Mouse (Mus musculus) left cerebral cortex, adult 2 months (tissue): ENCODE measurements around the gene Ccn1. TPM values are rescaled to one million over a fixed set of nuclear protein-coding genes. Genes with fewer than 3 reads are reported as not detected.
A peak's percentile ranks its signal among the peaks of the same experiment; 100 is the strongest.

ENCODE experiments used
- DNase-seq, 2 experiments: peaks; one replicate each; pipeline ENCODE4 v3.0.0; 2021 to 2022; ENCODE audit warnings: low spot score in 2 of 2, mixed read lengths in 1 of 2; ENCODE audit errors: extremely low spot score in 1 of 2
- H3K27ac ChIP-seq: fragments of 200-600 bp; 2 replicates; pipeline ENCODE4 v1.8.1; 2022
- H3K4me3 ChIP-seq: fragments of 200-600 bp; 2 replicates; pipeline ENCODE4 v1.8.1; 2022
- CTCF ChIP-seq: fragments of 200-600 bp; IDR thresholded peaks from 2 replicates; pipeline ENCODE4 v1.8.1; 2022; ENCODE audit warnings: antibody characterized with exemption, mild to moderate bottlenecking, moderate library complexity
- intact Hi-C: fragments of 180-260 bp; cut with DNase I; formaldehyde crosslinking; loops from one replicate; pipeline ENCODE4 v1.15.1; 2025
- total RNA-seq, 2 experiments: library from RNA; stranded (reverse); gene quantifications; 2 replicates each; pipeline ENCODE4 v1.2.3; 2021

The Ccn1 gene
- total RNA-seq, 2 experiments from 2014 or later, result 7.8 to 12.6 TPM

DNA sequence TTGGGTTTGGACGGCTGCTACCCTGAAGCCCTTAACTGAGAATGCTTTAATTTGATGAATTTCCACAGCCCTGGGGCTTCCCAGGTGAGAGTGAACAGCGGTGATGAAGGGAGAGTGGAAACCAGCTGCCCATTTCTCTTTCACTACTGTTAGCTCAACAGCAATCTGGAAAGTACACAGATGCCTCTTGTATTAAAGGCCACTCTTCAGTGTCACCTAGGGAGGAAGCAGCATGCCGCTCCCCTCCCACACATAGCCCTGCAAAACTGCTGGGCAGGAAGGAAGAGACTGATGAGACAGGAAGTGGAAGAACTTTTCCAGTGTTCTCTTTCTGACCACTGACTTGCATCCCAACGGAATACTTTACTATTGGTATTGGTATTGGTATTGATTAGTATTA is 36.5 kb downstream of the Ccn1 start:
- no peak overlapping the region for H3K4me3 ChIP-seq
- H3K27ac ChIP-seq, result no peak overlapping the region
- intact Hi-C loops, result no loop called here
- no peak for DNase-seq
- no peak for TF ChIP-seq CTCF

DNA sequence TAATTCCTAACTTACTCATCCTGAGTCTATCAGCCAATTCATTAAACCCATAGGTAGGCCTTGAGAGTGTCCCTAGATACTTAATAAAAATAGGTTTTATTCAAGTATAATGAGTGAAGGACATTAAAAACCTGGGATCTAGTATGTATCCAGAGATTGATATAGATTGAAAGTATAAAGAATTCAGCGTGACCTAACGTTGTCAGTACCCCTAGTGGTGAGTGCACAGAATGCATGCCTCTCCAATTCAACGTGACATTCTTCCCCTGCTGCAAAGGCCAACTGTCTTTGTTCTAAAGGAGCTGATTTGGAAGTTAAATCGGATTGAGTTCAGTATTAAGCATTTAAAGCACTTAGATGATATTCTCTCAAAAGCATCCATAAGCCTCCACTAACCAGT is 37.1 kb downstream of the Ccn1 start:
- DNase-seq, result no peak
- peak; percentile 71 for TF ChIP-seq CTCF

DNA sequence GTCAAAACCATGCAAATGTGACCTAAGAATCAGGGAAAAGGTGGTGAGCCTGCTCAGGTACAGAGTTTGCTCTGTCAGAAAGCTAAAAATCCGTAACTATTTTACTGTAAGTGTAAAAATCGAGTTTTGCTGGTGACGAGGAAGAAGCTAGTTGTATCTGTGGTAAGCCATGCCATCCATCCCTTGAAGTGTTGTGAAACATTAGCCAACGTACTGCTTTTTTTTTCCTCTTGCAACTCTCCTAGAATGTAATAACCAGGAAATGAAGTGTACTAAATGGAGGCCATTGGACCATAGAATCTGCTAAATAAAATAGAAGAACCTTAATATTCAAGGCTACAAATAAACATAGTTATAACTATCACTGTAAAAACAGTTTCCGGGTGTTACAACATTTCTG is 41.5 kb downstream of the Ccn1 start:
- no peak for DNase-seq
- TF ChIP-seq CTCF, result no peak
- intact Hi-C loops, result no loop called here
- Histone ChIP-seq H3K27ac (no peak overlapping the region), H3K4me3 (no peak overlapping the region)

More for the DNA sequence above, 37.1 kb downstream of the Ccn1 start:
- Histone ChIP-seq H3K4me3 (no peak overlapping the region), H3K27ac (no peak overlapping the region)
- intact Hi-C loops, result no loop called here

DNA sequence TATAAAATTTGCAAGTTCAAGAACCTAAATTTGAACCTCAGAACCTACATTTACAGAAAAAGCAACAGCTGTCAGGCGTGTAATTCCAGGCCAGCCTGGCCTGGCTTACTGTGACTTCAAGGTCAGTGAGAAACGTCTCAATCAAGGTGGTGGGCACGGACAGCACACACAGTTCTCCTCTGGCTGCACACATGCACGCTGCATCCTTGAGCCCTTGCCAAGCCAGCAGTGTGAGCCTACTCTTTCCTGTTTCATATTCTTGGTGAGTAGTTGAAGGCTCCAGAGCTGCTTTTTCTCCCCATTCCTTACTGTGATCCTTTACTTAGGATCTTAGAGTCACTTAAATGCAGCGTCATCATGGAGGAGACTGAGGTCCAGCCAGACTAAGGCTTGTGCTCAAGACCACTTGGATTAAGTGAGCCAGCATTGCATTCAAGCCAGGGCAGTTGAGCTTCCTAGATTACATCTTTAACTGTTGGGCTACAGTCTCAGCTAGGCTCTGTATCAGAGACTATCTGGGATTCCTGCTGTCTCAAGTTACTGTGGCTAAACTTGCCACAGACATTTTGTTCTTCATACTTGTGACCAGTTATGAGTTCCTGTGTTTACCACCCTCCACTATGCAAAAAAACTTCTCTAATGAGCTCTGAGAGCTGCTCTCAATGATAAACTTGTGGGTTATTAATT is 44.2 kb downstream of the Ccn1 start:
- no peak for TF ChIP-seq CTCF
- intact Hi-C loops, result no loop called here
- no peak for DNase-seq
- Histone ChIP-seq H3K4me3 (no peak overlapping the region), H3K27ac (no peak overlapping the region)

DNA sequence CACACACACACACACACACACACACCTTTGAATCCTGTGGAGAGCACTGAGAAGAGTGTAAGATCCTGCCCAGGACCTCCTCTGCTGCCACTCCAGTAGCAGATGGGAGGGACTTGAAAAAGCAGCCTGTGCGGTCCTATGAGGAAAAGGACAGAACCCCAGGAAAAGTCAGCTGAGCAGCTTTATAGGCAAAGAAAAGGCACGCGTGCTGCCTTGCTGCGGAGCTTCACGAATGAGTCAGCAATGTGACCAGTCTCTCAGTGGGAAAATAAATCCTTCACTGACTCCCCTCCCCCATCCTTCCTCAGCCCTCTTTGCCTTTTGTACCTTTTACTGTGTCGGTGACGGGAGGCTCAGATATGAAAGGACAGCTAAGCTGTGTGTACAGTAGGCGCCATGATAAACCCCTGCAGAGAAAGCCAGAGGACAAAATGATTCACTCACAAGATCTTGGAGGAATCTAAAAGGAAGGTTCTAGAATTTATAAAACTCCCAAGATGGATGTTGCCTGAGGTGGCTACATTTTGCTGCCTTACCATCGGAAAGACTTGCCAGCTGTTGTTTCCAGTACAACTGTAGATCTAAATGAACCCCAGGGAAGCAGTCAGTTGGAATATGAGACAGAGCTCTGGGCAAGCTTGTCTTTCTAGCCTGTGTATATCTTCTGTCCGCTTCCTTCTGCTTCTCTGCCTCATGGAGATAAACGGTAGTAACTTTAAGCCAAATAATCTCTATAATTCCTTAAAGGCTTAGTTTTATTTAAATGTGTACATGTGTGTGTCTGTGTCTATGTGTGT is 47.2 kb downstream of the Ccn1 start:
- Histone ChIP-seq H3K27ac (no peak overlapping the region), H3K4me3 (no peak overlapping the region)
- no peak for TF ChIP-seq CTCF

DNA sequence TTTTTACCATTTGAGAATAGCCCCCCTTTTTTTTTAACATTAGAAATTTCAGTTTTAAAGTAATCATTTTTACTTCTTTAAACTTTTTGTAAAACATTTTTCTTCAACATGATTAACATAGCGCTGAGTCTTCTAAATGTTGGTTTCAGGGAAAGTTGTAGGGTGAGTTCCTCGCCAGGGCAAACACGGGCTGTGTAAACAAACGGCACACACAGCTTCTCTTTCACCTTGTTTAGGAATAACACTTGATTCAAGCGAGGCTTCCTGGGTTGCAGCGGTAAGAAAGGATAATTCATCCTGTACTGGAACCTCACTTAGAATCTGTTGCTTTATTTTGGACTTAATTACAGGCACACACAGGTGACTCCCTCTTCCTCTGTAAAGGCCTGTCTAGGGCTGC is 48.4 kb downstream of the Ccn1 start:
- intact Hi-C loops, result no loop called here
- DNase-seq, result no peak
- Histone ChIP-seq H3K4me3 (no peak overlapping the region), H3K27ac (no peak overlapping the region)
- TF ChIP-seq CTCF, result no peak

More for the DNA sequence above, 47.2 kb downstream of the Ccn1 start:
- DNase-seq, result no peak
- intact Hi-C loops, result no loop called here

DNA sequence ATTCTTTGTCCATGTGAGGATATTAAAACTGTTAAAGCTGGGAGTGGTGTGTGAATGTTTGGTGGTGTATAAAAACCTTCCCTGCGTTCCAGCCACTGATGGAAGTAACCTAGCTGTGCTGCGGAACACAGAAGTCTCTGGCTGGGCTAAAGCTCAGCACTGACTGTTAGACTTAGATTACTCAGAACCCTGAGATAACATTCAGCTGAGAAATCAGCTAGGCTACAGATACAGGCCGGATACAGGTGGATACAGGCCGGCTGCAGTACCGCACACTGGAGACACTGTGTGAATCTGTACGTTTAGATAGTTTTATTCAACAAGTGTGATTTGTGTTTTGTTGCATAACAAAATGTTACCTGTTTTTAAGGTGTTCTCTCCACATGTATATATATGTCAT is 49.0 kb downstream of the Ccn1 start:
- H3K27ac ChIP-seq, result no peak overlapping the region
- intact Hi-C loops, result no loop called here
- no peak for TF ChIP-seq CTCF
- DNase-seq, result no peak
- no peak overlapping the region for H3K4me3 ChIP-seq

DNA sequence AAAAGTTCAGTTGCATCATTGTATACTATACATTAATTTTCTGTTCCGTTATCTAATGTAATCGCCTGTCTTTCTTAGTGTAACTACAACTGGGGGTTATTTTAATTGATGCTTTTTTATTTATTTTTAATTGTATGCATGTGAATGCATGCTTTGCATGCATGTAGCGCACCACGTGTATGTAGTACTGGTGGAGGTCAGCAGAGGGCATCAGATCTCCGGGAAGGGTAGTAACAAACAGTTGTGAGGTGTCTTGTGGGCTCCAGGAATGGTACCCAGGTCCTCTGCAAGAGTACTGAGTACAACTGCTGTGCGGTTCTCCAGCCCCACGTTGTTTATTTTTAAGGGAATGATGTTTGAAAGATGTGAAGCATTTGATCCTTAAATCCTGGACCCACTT is 50.7 kb downstream of the Ccn1 start:
- DNase-seq, result no peak
- Histone ChIP-seq H3K4me3 (no peak overlapping the region), H3K27ac (no peak overlapping the region)
- no peak; the same call in 1 of the 2 replicates for TF ChIP-seq CTCF
- intact Hi-C loops, result no loop called here

Other genes starting within 250 kb of the Ccn1 start
- gene Znhit6, start 73.8 kb downstream of the Ccn1 start, total RNA-seq, result 10 to 100 TPM; 16.1 to 17.7 TPM
- gene Ddah1, start 108.7 kb upstream of the Ccn1 start, total RNA-seq, result 10 to 100 TPM; 57.1 to 59.7 TPM